Mouse (Mus musculus) E14TG2a.4 (cell line): Measurements from ENCODE around the gene Abraxas1.

Source experiments
- CTCF ChIP-seq: conservative IDR thresholded peaks from 2 replicates; pipeline ENCODE4 v1.5.1; 2014; ENCODE audit warnings: low read length
- NANOG ChIP-seq: IDR thresholded peaks from 2 replicates; pipeline ENCODE4 v1.6.1; 2014; ENCODE audit warnings: borderline replicate concordance, low read length, mixed read lengths
- POU5F1 ChIP-seq: IDR thresholded peaks from 2 replicates; pipeline ENCODE4 v1.6.1; 2014; ENCODE audit warnings: low read length, borderline replicate concordance

DNA sequence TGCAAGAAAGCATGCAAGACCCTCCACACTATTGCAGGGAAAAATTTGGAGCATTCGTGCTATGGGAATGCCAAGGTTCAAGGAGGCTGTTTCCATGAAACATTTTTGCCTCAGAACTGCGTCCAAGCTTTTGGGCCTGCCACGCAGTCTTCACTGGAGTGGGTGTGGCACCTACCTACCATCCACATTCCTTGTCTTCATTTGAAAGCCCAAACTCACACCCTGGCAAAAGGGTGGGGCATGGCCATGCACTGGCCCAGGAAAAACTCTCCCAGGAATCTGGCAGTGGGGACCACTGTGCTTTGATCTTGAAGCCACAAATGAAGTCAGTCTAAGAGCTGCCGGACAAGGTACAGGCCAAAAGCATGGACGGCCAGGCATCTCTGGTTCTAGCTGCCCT is 62.6 kb downstream of the Abraxas1 start:
- TF ChIP-seq CTCF (no peak), POU5F1 (no peak), NANOG (no peak)
